Mouse (Mus musculus) embryonic facial prominence, embryonic 14.5 days (tissue): ENCODE results near the gene Rapgef4. TPM values are rescaled to one million over a fixed set of nuclear protein-coding genes. Genes with fewer than 3 reads are reported as not detected.
"Not testable (repeated sequence)": the region's sequence is repeated elsewhere in the genome, so short reads cannot be mapped to it uniquely, and the experiment has no call there.

Experiments
- ATAC-seq: fragments of 200-750 bp; cut with Nextera tagmentation; 2 replicates; pipeline ENCODE4 v1.8.0; 2017; ENCODE audit warnings: low read depth, moderate number of reproducible peaks, moderate TSS enrichment
- DNase-seq: peaks from one replicate; pipeline ENCODE4 v3.0.0-alpha.2; 2015; ENCODE audit warnings: low spot score
- H3K27ac ChIP-seq: fragments of 300-500 bp; sonication (generic); replicated peaks from 2 replicates; pipeline ENCODE4 v1.5.1; 2014; ENCODE audit warnings: low read depth, mild to moderate bottlenecking, low read length, moderate library complexity
- H3K27me3 ChIP-seq: fragments of 300-500 bp; sonication (generic); replicated peaks from 2 replicates; pipeline ENCODE4 v1.6.1; 2014; ENCODE audit warnings: low read length; ENCODE audit not compliant: control insufficient read depth, insufficient read depth
- H3K36me3 ChIP-seq: fragments of 300-500 bp; sonication (generic); 2 replicates; pipeline ENCODE4 v1.6.1; 2014; ENCODE audit warnings: low read length, mixed read lengths; ENCODE audit not compliant: control insufficient read depth, insufficient read depth
- H3K4me1 ChIP-seq: fragments of 300-500 bp; sonication (generic); 2 replicates; pipeline ENCODE4 v1.6.1; 2014; ENCODE audit warnings: antibody characterized with exemption, low read length; ENCODE audit not compliant: control insufficient read depth, insufficient read depth
- H3K4me2 ChIP-seq: fragments of 300-500 bp; sonication (generic); 2 replicates; pipeline ENCODE4 v1.6.1; 2014; ENCODE audit warnings: low read depth, mild to moderate bottlenecking, low read length, moderate library complexity, mixed read lengths
- H3K4me3 ChIP-seq: fragments of 300-500 bp; sonication (generic); 2 replicates; pipeline ENCODE4 v1.5.1; 2014; ENCODE audit warnings: low read depth, mild to moderate bottlenecking, low read length
- H3K9ac ChIP-seq: fragments of 300-500 bp; sonication (generic); 2 replicates; pipeline ENCODE4 v1.6.1; 2014; ENCODE audit warnings: low read depth, mild to moderate bottlenecking, low read length, moderate library complexity, mixed read lengths
- H3K9me3 ChIP-seq: fragments of 300-500 bp; sonication (generic); 2 replicates; pipeline ENCODE4 v1.6.1; 2016; ENCODE audit warnings: low read length; ENCODE audit not compliant: control insufficient read depth
- WGBS: fragments of 180-500 bp; shearing (Covaris S2); extraction: QIAGEN DNeasy Blood & Tissue Kit; methylation state at CpG from one replicate; pipeline ENCODE4 v1.1.7; 2014; 5-methylcytosine and 5-hydroxymethylcytosine counted together
- polyA plus RNA-seq: library from polyadenylated mRNA; unstranded; fragments of >200 nt; fragmentation: Nextera tagmentation; extraction: Ambion mirVana; gene quantifications from 2 replicates; pipeline ENCODE4 v1.2.1, GENCODE M21; 2014

Gene Rapgef4
- polyA plus RNA-seq, 1 experiment from 2014 or later = 2.6 TPM

- peaks cover 11% of the 10 kb centered on the region; the same call in 1 of the 2 replicates for H3K4me1 ChIP-seq
- DNase-seq (no peak), ATAC-seq (no peak)
- H3K9me3 ChIP-seq = no peaks in the 10 kb centered on the region
- H3K27me3 ChIP-seq = no peaks in the 10 kb centered on the region
- H3K4me3 ChIP-seq = no peak overlapping the region
- H3K36me3 ChIP-seq = no peaks in the 10 kb centered on the region
- no peak overlapping the region for H3K9ac ChIP-seq
- WGBS = 49% methylated on average over 11 of the region's 11 CpGs
- peak overlapping the region; percentile 1; the same call in 1 of the 2 replicates for H3K4me2 ChIP-seq
- H3K27ac ChIP-seq = no peak overlapping the region
Observed at GRCm38 (mm10) chr2:72056081-72056874, 75.2 kb downstream of the Rapgef4 start.

- WGBS = 34% methylated on average over 4 of the region's 4 CpGs
- H3K4me1 ChIP-seq = no peaks in the 10 kb centered on the region
- H3K27me3 ChIP-seq = no peaks in the 10 kb centered on the region
- ATAC-seq (no peak), DNase-seq (no peak)
- H3K27ac ChIP-seq = no peak overlapping the region
- no peaks in the 10 kb centered on the region for H3K36me3 ChIP-seq
- H3K4me3 ChIP-seq = no peak overlapping the region
- H3K9ac ChIP-seq = no peak overlapping the region
- no peaks in the 10 kb centered on the region for H3K9me3 ChIP-seq
- no peak overlapping the region for H3K4me2 ChIP-seq
Observed at GRCm38 (mm10) chr2:72062931-72063330, 81.9 kb downstream of the Rapgef4 start.

- no peaks in the 10 kb centered on the region for H3K36me3 ChIP-seq
- H3K4me3 ChIP-seq = no peak overlapping the region
- WGBS = 72% methylated on average over 9 of the region's 9 CpGs
- H3K27me3 ChIP-seq = no peaks in the 10 kb centered on the region
- H3K27ac ChIP-seq = no peak overlapping the region
- DNase-seq (no peak), ATAC-seq (no peak)
- no peaks in the 10 kb centered on the region for H3K4me1 ChIP-seq
- no peak overlapping the region for H3K4me2 ChIP-seq
- H3K9ac ChIP-seq = no peak overlapping the region
- no peaks in the 10 kb centered on the region for H3K9me3 ChIP-seq
Observed at GRCm38 (mm10) chr2:72068505-72068904, 87.5 kb downstream of the Rapgef4 start.

- no peaks in the 10 kb centered on the region for H3K9me3 ChIP-seq
- 54% methylated on average over 8 of the region's 8 CpGs for WGBS
- no peak overlapping the region for H3K27ac ChIP-seq
- no peaks in the 10 kb centered on the region for H3K27me3 ChIP-seq
- no peaks in the 10 kb centered on the region for H3K36me3 ChIP-seq
- DNase-seq (no peak), ATAC-seq (no peak)
- no peak overlapping the region for H3K4me2 ChIP-seq
- no peak overlapping the region for H3K4me3 ChIP-seq
- H3K4me1 ChIP-seq = no peaks in the 10 kb centered on the region
- H3K9ac ChIP-seq = no peak overlapping the region
Observed at GRCm38 (mm10) chr2:72070086-72070485, 89.0 kb downstream of the Rapgef4 start.

DNA sequence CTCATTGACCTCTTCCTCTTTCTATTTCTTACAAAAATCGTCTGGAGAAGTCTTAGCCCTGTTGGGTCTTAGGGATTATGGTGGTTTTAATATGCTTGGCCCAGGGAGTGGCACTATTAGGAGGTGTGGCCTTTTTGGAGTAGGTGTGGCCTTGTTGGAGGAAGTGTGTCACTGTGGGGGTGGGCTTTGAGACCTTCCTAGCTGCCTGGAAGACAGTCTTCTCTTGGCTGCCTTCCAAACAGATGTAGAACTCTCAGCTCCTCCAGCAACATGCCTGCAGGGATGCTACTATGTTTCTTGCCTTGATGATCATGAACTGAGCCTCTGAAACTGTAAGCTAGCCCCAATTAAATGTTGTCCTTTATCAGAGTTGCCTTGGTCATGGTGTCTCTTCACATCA lies 92.1 kb downstream of the Rapgef4 start:
- WGBS = 52% methylated on average over 1 of the region's 1 CpGs
- DNase-seq, H3K4me2 ChIP-seq: not testable (repeated sequence)

GRCm38 (mm10) chr2:72074999-72075561 lies 94.0 kb downstream of the Rapgef4 start:
- WGBS = 75% methylated on average over 10 of the region's 10 CpGs
- no peaks in the 10 kb centered on the region for H3K27me3 ChIP-seq
- H3K36me3 ChIP-seq = no peaks in the 10 kb centered on the region
- no peak overlapping the region for H3K4me2 ChIP-seq
- H3K4me1 ChIP-seq = no peaks in the 10 kb centered on the region
- no peak overlapping the region for H3K9ac ChIP-seq
- no peak for ATAC-seq
- no peak overlapping the region for H3K27ac ChIP-seq
- DNase-seq = no peak
- H3K4me3 ChIP-seq = no peak overlapping the region
- H3K9me3 ChIP-seq = no peaks in the 10 kb centered on the region

More for the DNA sequence above, 92.1 kb downstream of the Rapgef4 start:
- H3K4me3 ChIP-seq, H3K4me1 ChIP-seq, H3K36me3 ChIP-seq, H3K9me3 ChIP-seq, H3K27me3 ChIP-seq, H3K9ac ChIP-seq, H3K27ac ChIP-seq, ATAC-seq: not testable (repeated sequence)

GRCm38 (mm10) chr2:72077490-72078139 lies 96.6 kb downstream of the Rapgef4 start:
- no peak overlapping the region for H3K4me3 ChIP-seq
- H3K9me3 ChIP-seq = no peaks in the 10 kb centered on the region
- no peak for DNase-seq
- no peaks in the 10 kb centered on the region for H3K36me3 ChIP-seq
- no peak overlapping the region for H3K27ac ChIP-seq
- H3K4me1 ChIP-seq = no peaks in the 10 kb centered on the region
- 81% methylated on average over 3 of the region's 3 CpGs for WGBS
- H3K4me2 ChIP-seq = no peak overlapping the region
- no peaks in the 10 kb centered on the region for H3K27me3 ChIP-seq
- ATAC-seq = no peak
- H3K9ac ChIP-seq = no peak overlapping the region

- H3K27ac ChIP-seq = no peak overlapping the region
- DNase-seq (no peak), ATAC-seq (no peak)
- H3K4me2 ChIP-seq = no peak overlapping the region
- H3K4me3 ChIP-seq = no peak overlapping the region
- no peak overlapping the region for H3K9ac ChIP-seq
- no peaks in the 10 kb centered on the region for H3K4me1 ChIP-seq
- H3K36me3 ChIP-seq = no peaks in the 10 kb centered on the region
- H3K27me3 ChIP-seq = no peaks in the 10 kb centered on the region
- 77% methylated on average over 6 of the region's 6 CpGs for WGBS
- H3K9me3 ChIP-seq = no peaks in the 10 kb centered on the region
Observed at GRCm38 (mm10) chr2:72078140-72078521, 97.1 kb downstream of the Rapgef4 start.
